Mouse (Mus musculus) retina, postnatal 1 day (tissue): ENCODE measurements around the gene Olfr414.

Source experiments
- DNase-seq: peaks from one replicate; pipeline ENCODE4 v3.0.0-alpha.2; 2012

Gene Olfr414

DNA sequence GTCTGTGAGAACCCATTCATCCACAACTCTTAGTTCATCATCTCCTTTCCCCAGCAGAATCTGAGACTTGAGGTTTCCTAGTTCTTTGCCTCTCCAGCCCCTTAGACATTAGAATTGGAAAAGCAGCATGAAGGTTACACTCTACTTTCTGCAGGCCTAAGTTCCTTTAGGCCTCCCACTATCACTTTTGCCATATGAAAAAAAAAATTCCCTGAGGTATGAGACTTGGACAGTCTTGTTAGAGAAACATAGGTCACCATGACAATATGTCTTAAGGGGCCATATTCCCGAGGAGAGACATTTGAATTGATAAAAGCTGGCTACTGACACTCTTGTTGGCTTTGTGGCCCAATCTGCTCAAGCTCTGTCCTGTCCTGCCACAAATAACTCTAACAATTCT is at the start of gene Olfr414:
Olfr414 (plus strand) TSS at position 301 of the 400 bp plus-strand sequence.
- DNase-seq: no peak

DNA sequence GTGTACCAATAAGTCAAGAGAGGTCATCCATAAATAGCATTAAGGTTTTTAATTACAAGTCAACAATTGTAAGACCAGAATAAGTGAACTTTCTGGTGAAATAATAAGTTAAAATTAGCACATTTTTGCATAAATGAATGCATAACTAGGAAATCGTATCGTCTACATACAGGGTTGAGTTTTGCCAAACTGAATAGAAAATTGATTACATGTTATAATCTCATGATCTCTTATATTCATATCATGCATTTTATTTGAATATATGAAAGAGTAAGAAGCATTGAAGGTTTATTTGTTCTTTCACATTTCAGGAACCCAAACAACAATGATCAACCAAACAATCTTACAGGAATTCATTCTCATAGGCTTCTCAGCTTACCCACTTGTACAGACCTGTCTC is 33.1 kb upstream of the Olfr414 start, which contains the start of gene Olfr248:
Olfr248 (plus strand) TSS at position 301 of the 400 bp plus-strand sequence.
- DNase-seq: no peak

DNA sequence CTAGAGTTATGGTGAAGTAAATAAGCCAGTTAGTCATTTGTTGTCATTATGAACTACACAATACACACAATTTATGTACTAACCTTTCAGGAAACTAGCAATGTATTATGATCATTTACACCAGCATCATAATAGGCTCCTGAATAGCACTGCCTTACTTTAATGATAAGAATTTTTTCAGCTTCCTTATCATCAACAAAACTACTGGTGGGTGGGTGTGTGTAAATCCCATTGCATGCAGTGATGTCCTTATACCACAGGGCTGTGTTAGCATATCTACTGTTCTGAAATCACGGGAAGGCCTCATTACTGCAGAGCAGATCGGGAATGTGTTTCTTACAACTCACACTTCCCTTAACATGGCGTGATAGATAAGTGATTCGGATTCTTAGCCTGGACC is 905 bp upstream of the Olfr414 start:
- no peak for DNase-seq

DNA sequence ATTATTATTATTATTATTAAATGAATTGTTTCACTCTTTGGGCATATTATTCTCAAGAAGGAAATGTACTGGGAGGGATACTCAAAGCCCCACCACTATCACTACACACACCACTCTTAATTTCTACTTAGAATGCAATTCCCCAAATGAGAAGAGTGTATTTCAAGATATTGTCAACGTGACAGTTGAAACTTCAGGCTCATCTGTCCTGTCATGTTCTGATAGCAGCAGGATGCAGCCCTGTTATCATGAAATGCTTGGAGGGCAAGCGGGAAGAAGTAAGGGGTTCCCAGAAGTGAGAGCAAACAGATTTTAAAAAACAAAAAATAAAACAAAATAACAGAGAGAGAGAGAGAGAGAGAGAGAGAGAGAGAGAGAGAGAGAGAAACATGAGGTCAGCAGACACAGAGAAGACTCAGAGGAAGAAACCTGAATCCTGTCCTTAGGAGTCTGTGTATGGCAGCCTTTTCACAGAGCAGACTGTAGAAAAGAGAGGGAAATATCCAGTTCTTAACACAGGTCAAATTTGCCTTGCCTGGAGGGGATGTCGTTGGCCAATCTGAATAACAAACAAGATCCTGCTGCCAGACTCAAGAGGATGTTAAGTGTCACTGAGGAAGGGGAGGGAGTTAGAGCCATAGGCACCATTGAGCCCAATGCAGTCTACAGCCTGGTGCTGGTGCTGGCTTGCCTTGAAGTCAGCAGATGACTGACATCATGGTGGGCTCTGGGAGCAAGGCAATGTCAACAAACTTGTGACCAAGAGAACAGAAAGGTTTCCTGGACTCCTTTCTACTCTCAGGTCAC is 2.5 kb downstream of the Olfr414 start:
- DNase-seq: no peak

DNA sequence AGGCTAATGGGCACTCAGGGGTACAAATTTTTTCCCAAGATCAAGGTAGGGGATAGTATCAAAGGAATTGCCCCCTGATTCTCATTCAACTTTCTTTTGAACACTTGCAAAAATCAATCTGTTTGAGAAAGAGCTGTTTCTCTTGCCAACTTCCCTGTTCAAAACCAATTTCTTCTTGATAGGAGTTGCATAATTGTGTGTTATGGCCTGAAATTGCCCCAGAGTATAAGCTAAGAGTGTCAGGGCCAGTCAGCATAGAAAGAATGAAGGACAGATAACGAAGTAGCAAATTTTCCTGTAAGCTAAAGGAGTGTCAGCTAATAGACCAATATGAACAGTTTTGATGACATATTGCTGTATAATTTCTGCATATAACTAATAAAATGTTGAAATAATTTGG is 3.5 kb downstream of the Olfr414 start:
- DNase-seq: no peak

DNA sequence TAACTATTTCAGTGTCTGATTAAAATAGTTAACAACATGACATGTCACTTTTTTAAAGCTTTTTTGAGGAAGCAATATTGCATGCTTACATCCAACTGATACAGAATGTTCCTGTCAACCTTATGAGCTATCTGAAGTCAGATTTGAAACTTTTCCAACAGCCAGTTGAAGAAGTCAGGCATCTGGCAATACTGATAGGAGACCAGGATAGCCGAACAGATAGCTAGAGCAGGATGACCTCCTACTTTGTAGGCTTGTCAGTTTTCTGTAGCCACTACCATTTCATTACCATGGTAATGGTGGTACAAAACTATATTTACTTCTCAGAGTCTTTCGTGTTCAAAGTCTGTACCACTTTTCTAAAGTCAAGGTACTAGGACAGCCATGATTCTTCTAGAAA is 4.5 kb downstream of the Olfr414 start:
- DNase-seq: no peak

DNA sequence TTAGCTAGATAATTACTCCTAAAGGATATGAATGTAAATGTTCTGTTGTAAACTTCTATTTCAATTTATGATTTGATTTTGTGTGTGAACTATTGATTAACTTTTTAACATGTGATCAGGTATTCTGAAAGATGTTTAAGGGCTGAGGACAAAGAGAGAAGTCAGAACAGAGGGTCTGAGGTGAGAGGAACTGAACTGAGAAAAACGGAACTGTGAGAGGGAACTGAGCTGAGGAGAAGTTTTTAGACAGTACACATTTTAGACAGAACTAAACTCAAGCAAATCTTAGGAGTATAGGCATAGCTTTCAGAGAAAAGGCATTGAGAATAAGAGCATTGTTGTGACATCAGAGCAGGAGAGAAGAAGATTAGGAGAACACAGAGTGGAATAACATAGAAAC is 10.3 kb downstream of the Olfr414 start:
- DNase-seq: no peak

DNA sequence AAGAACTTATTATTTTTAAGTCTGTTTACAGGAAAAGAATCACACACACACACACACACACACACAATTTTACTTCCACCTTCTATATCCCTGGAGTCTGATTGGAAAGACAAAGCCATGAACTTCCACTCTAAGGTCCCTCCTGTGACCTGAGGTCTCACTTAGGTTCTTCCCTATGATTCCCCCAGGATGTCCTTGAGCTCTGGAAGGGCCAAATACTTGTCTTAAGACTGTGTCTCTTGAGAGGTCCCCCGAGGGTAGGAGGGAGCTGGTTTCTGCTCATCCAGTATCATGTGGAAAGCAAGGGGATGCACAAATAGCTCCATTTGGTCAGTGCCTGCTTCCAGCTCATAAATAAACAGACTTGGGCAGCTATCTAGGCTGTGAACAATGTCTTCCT is 17.9 kb downstream of the Olfr414 start, which contains the start of gene Olfr220:
Olfr220 (plus strand) TSS at position 301 of the 400 bp plus-strand sequence.
- no peak for DNase-seq

DNA sequence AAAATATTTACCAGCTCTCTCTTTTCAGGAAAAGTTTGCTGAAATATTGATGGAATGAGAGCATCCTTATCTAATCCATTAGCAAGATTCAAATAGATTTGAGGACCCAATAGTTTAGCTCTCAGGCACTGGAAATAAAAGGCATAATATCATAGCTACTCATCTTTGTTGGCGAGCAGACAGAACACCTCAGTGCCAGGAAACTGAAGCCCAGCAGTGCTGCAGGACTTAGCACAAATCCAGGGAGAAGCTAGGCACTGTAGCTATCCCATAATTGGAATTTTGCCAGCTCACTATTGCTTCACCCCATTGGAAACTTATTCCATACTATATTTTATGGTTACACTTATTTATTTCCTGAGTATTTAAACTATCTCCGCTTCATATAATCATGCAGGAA is 31.2 kb downstream of the Olfr414 start:
- no peak for DNase-seq

DNA sequence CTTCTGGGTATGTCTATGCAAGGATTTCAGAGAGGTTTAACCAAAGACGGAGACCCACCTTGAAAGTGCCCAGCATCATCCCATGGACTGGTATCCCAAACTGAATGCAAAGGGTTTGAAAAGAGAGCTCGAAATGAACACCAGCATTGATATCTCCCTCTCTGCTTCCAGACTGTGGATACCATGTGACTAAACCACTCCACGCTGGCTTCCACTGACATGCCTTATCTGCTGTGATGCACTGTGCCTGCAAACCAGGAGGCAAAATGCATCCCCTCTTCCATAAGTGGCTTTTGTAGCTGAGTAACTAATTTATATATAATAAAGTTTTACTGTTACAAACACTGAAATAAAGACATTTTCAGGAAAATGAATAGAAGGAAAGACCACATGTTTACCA is 41.5 kb downstream of the Olfr414 start:
- no peak for DNase-seq

DNA sequence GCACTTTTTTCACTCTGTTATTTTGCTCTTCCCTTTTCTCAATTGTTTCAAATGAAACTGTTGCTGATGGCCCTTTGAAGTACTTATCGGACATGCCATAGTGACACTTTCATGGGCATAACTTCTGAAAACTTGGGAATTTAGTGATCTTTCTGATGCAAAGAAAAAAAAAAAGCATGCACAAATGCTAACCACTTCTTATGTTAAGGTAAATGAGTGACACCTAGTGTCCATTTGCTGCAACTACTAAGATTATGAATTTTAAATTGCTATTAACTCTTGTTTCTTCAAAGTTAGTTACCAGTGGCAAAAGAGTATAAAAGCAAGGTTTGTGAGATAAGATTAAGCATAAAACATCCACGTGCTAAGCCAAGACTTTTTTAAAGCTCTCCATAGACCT is 42.4 kb downstream of the Olfr414 start:
- peak; percentile 46 for DNase-seq

DNA sequence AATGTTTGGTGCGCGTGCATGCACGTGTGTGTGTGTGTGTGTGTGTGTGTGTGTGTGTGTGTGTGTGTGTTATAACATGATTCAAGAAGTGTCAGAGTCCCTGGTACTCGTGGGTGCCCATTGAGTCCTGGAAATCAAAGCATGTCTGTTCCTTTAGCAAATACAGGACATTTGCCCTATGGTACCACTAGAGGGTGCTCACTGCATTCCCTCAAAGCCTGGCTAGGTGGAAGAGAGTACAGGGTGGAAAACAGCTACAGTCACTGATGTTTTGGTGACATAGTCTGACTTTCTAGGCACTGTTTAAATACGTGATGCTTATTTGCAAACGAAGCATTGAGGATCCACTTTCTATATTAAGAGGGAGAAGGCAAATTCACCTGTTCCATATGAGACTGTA is 45.9 kb downstream of the Olfr414 start:
- DNase-seq: peak; percentile 81

DNA sequence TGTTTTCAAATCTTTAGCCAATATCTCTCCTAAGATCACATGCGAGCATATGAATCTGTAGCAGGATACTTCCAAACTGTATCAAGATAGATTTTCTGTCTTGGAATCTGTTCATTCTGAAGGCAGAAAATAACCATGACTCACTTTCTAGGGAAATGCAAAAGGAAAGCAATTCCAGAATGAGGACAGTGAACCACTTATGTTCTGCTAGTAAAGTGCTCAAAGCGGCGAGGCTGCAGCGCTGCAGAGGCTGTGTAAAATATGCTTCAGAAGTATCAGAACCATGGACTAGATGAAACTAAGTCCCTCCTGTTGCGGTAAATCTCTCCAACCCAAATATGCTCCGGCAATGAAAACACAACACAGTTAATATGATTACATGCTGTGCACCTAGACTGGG is 58.7 kb downstream of the Olfr414 start:
- DNase-seq: no peak
